Mouse (Mus musculus): ENCODE measurements around the gene Reg3b. TPM values are rescaled to one million over a fixed set of nuclear protein-coding genes. Genes with fewer than 3 reads are reported as not detected.

Reg3b gene
- not detected in 2 replicates for total RNA-seq (2014; rRNA removed)
- 0.23 and 0.37 TPM in 2 replicates for polyA plus RNA-seq (2015; fragmentation: Nextera tagmentation; extraction: Ambion mirVana)

DNA sequence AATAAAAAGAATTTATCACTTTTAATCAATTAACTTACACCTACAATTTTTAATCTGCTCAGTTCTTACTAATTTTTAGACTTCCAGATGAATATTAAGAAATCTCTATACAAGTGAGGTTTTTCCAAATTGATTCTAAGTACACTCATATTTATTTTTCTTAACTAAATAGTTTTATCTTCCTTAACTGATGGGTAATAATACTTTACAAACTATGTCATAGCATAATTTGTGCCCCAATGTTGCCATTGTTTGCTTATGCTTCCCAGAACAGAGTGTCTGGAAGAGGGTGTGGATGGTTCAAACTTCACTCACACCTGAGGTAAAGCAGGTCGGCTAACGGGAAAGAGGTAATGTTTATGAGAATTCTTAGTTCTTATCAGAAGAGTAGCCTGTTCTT is at the start of gene Reg3b:
Reg3b (plus strand) TSS at position 301 of the 400 bp plus-strand sequence.
- Histone ChIP-seq H3K27ac (ENCODE audit: low read depth, low read length) (no peak within 1 kb of the TSS), H3K4me2 (ENCODE audit: low read depth, low read length, poor library complexity, severe bottlenecking) (no peak within 1 kb of the TSS), H3K36me3 (ENCODE audit: insufficient read depth, low read length) (no peaks in the 10 kb centered on the region), H3K27me3 (ENCODE audit: insufficient read depth, low read length) (no peaks in the 10 kb centered on the region), H3K4me3 (ENCODE audit: low read depth, low read length) (no peak within 1 kb of the TSS), H3K9ac (replicated peaks; ENCODE audit: low read length, poor library complexity, severe bottlenecking) (no peak within 1 kb of the TSS), H3K4me1 (ENCODE audit: insufficient read depth, low read length) (no peaks in the 10 kb centered on the region), H3K9me3 (ENCODE audit: low read length) (no peaks in the 10 kb centered on the region)
- no peak for TF ChIP-seq CTCF (IDR thresholded peaks at IDR 0.05)
- ATAC-seq (ENCODE audit: low FRiP score) (no peak), DNase-seq (ENCODE audit: low spot score) (no peak)
- 92% methylated on average over 2 of the region's 2 CpGs for WGBS

DNA sequence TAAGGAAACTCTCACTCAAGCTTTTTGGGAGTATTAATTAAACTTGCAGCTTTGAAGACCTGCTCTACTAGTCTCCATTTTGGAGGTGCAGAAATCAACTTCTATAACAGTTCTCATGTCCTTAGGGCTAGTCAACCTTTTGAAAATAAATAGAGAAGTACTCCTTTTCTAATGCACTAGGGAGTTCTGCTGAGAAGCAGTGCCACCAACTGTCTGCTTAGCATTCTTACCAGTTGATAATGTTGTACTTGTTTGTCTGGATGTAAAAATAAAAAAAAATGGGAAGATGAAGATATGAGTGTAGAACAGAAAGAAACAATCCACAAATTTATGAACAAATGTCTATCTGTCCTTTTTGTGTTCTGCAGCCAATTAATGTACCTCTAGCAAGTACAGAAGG is 42.7 kb upstream of the Reg3b start:
- Histone ChIP-seq H3K9ac (replicated peaks; ENCODE audit: low read length, poor library complexity, severe bottlenecking) (no peak overlapping the region), H3K27me3 (ENCODE audit: insufficient read depth, low read length) (no peaks in the 10 kb centered on the region), H3K27ac (ENCODE audit: low read depth, low read length) (no peak overlapping the region), H3K4me3 (ENCODE audit: low read depth, low read length) (no peak overlapping the region), H3K36me3 (ENCODE audit: insufficient read depth, low read length) (no peaks in the 10 kb centered on the region), H3K9me3 (ENCODE audit: low read length) (no peaks in the 10 kb centered on the region), H3K4me2 (ENCODE audit: low read depth, low read length, poor library complexity, severe bottlenecking) (no peak overlapping the region), H3K4me1 (ENCODE audit: insufficient read depth, low read length) (no peaks in the 10 kb centered on the region)
- peak; percentile 62 for DNase-seq (ENCODE audit: low spot score)
- no peak for ATAC-seq (ENCODE audit: low FRiP score)
- TF ChIP-seq CTCF (IDR thresholded peaks at IDR 0.05): peak; percentile 74

DNA sequence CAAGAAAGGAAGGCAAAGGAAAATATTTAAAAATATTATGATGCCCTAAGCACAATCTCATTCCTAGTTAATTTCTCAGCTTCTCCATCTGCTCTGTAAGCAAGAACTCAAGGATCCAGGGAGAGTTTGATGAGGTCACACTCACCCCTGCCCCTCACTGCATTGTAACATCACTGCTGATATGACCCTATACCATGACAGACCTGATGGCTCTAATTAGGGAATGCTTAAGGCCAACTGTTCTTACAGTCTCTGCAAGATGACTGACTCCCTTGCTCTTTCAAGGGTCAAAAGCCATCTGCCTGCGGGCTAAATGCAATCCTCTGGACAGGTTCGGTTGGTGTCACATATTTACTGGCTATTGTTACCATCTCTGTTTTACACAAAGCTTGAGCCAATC is 41.3 kb upstream of the Reg3b start:
- no peak for ATAC-seq (ENCODE audit: low FRiP score)
- Histone ChIP-seq H3K9me3 (ENCODE audit: low read length) (no peaks in the 10 kb centered on the region), H3K27ac (ENCODE audit: low read depth, low read length) (no peak overlapping the region), H3K36me3 (ENCODE audit: insufficient read depth, low read length) (no peaks in the 10 kb centered on the region), H3K4me2 (ENCODE audit: low read depth, low read length, poor library complexity, severe bottlenecking) (no peak overlapping the region), H3K9ac (replicated peaks; ENCODE audit: low read length, poor library complexity, severe bottlenecking) (no peak overlapping the region), H3K4me3 (ENCODE audit: low read depth, low read length) (no peak overlapping the region), H3K4me1 (ENCODE audit: insufficient read depth, low read length) (no peaks in the 10 kb centered on the region), H3K27me3 (ENCODE audit: insufficient read depth, low read length) (no peaks in the 10 kb centered on the region)
- WGBS: 58% methylated on average over 2 of the region's 2 CpGs
- no peak for TF ChIP-seq CTCF (IDR thresholded peaks at IDR 0.05)
- no peak for DNase-seq (ENCODE audit: low spot score)

DNA sequence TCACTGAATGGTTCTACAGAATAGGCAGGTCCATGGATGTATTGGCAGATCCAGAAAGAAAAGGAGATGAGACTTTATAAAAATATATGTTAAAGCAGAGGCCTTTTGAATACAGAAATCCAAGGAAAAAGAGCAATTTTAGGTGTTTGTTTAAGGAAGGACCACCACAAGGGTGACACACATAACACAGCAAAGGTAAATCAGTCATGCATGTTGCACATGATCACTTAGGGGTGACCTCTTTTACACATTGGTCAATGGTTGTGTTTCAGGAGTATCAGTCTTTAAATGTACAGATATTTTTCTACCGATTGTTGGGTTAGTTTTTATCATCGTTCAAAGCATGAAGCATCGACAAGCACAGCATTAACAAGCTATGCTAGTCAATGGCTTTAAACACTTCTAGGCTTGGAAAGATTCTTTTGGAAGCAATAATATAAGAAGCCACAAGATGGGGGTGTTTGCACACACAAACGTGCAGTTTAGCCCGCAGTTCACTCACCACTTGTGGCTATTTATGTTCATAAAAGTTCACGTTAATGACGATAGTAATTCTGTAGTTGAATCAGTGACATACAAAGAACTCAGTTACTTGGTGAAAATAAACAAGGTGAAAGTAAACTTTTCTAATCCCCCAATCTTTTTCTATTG is 38.4 kb upstream of the Reg3b start:
- Histone ChIP-seq H3K4me2 (ENCODE audit: low read depth, low read length, poor library complexity, severe bottlenecking) (no peak overlapping the region), H3K9me3 (ENCODE audit: low read length) (no peaks in the 10 kb centered on the region), H3K9ac (replicated peaks; ENCODE audit: low read length, poor library complexity, severe bottlenecking) (no peak overlapping the region), H3K36me3 (ENCODE audit: insufficient read depth, low read length) (no peaks in the 10 kb centered on the region), H3K27me3 (ENCODE audit: insufficient read depth, low read length) (no peaks in the 10 kb centered on the region), H3K27ac (ENCODE audit: low read depth, low read length) (no peak overlapping the region), H3K4me1 (ENCODE audit: insufficient read depth, low read length) (no peaks in the 10 kb centered on the region), H3K4me3 (ENCODE audit: low read depth, low read length) (no peak overlapping the region)
- DNase-seq (ENCODE audit: low spot score) (peak; percentile 84), ATAC-seq (ENCODE audit: low FRiP score) (0 out of 2 replicates have a peak, but pooled peaks have one; percentile 41)
- peak; percentile 91 for TF ChIP-seq CTCF (IDR thresholded peaks at IDR 0.05)
- 24% methylated on average over 7 of the region's 7 CpGs for WGBS

DNA sequence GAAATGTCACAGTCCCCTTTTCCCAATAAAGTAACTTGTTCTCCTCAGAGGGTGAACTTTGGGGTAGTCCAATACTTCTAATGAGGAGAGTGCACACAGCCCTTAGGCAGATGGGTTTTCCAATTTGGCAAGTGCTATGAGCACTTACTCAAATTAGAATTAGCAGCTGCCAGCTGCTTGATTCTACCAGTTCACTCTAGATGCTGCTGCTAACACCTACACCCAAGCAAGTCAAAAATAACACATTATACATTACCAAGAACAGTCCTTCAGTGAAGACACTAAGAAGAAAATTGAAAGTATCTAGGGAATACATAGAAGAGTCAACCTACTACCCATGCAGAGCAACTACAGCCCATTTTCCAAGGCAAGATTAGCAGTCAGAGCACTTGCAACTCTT is 30.2 kb upstream of the Reg3b start:
- Histone ChIP-seq H3K4me3 (ENCODE audit: low read depth, low read length) (no peak overlapping the region), H3K27ac (ENCODE audit: low read depth, low read length) (no peak overlapping the region), H3K4me1 (ENCODE audit: insufficient read depth, low read length) (no peaks in the 10 kb centered on the region), H3K9ac (replicated peaks; ENCODE audit: low read length, poor library complexity, severe bottlenecking) (no peak overlapping the region), H3K9me3 (ENCODE audit: low read length) (no peaks in the 10 kb centered on the region), H3K4me2 (ENCODE audit: low read depth, low read length, poor library complexity, severe bottlenecking) (no peak overlapping the region), H3K36me3 (ENCODE audit: insufficient read depth, low read length) (no peaks in the 10 kb centered on the region), H3K27me3 (ENCODE audit: insufficient read depth, low read length) (no peaks in the 10 kb centered on the region)
- DNase-seq (ENCODE audit: low spot score): no peak
- no peak for TF ChIP-seq CTCF (IDR thresholded peaks at IDR 0.05)
- ATAC-seq (ENCODE audit: low FRiP score): no peak

DNA sequence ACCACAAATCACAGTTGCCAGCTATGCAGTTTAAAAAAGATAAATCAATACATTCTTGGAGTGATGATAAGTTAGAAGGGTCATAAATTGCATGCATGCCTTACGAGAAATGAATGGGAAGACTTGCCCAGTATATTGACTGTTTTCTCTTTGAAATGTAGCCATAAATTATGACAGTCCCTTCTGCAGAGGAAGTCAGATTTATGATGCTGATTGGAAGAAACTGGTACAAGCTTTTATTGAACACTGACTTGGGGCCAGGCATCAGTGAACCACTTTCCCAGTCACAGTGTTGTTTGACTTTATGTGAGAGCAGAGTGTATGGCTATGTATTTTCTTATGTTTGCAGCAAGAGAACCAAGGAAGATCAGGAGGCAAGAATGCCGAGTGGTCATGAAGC is 28.8 kb upstream of the Reg3b start:
- Histone ChIP-seq H3K4me3 (ENCODE audit: low read depth, low read length) (no peak overlapping the region), H3K9ac (replicated peaks; ENCODE audit: low read length, poor library complexity, severe bottlenecking) (no peak overlapping the region), H3K4me2 (ENCODE audit: low read depth, low read length, poor library complexity, severe bottlenecking) (no peak overlapping the region), H3K27me3 (ENCODE audit: insufficient read depth, low read length) (no peaks in the 10 kb centered on the region), H3K9me3 (ENCODE audit: low read length) (no peaks in the 10 kb centered on the region), H3K4me1 (ENCODE audit: insufficient read depth, low read length) (no peaks in the 10 kb centered on the region), H3K36me3 (ENCODE audit: insufficient read depth, low read length) (no peaks in the 10 kb centered on the region), H3K27ac (ENCODE audit: low read depth, low read length) (no peak overlapping the region)
- no peak for TF ChIP-seq CTCF (IDR thresholded peaks at IDR 0.05)
- no peak for ATAC-seq (ENCODE audit: low FRiP score)
- no peak for DNase-seq (ENCODE audit: low spot score)
- 96% methylated on average over 2 of the region's 2 CpGs for WGBS
